Mouse (Mus musculus) embryonic facial prominence, embryonic 15.5 days (tissue): ENCODE measurements around the gene Wdfy3. TPM values are rescaled to one million over a fixed set of nuclear protein-coding genes. Genes with fewer than 3 reads are reported as not detected.

Experiments used
- ATAC-seq: fragments of 200-750 bp; cut with Nextera tagmentation; 2 replicates; pipeline ENCODE4 v1.8.0; 2017; ENCODE audit warnings: low read depth, moderate TSS enrichment; ENCODE audit not compliant: insufficient number of reproducible peaks, low FRiP score, low TSS enrichment
- H3K27ac ChIP-seq: fragments of 300-500 bp; sonication (generic); replicated peaks from 2 replicates; pipeline ENCODE4 v1.5.1; 2015; ENCODE audit warnings: mild to moderate bottlenecking, inconsistent platforms
- H3K27me3 ChIP-seq: fragments of 300-500 bp; sonication (generic); 2 replicates; pipeline ENCODE4 v1.6.1; 2015; ENCODE audit warnings: inconsistent platforms
- H3K36me3 ChIP-seq: fragments of 300-500 bp; sonication (generic); 2 replicates; pipeline ENCODE4 v1.6.1; 2015; ENCODE audit warnings: mild to moderate bottlenecking, inconsistent platforms
- H3K4me1 ChIP-seq: fragments of 300-500 bp; sonication (generic); 2 replicates; pipeline ENCODE4 v1.6.1; 2015; ENCODE audit warnings: inconsistent platforms
- H3K4me2 ChIP-seq: fragments of 300-500 bp; sonication (generic); replicated peaks from 2 replicates; pipeline ENCODE4 v1.6.1; 2015; ENCODE audit warnings: mild to moderate bottlenecking, inconsistent platforms
- H3K4me3 ChIP-seq: fragments of 300-500 bp; sonication (generic); replicated peaks from 2 replicates; pipeline ENCODE4 v1.5.1; 2015; ENCODE audit warnings: mild to moderate bottlenecking, inconsistent platforms
- H3K9ac ChIP-seq: fragments of 300-500 bp; sonication (generic); 2 replicates; pipeline ENCODE4 v1.6.1; 2015; ENCODE audit warnings: inconsistent platforms
- H3K9me3 ChIP-seq: fragments of 300-500 bp; sonication (generic); replicated peaks from 2 replicates; pipeline ENCODE4 v1.6.1; 2016; ENCODE audit warnings: inconsistent platforms
- WGBS: fragments of 180-500 bp; shearing (Covaris S2); methylation state at CpG from one replicate; pipeline ENCODE4 v1.1.7; 2015; 5-methylcytosine and 5-hydroxymethylcytosine counted together
- polyA plus RNA-seq: library from polyadenylated mRNA; unstranded; fragments of >200 nt; fragmentation: Nextera tagmentation; extraction: Ambion mirVana; gene quantifications from 2 replicates; pipeline ENCODE4 v1.2.1, GENCODE M21; 2015

The Wdfy3 gene
- polyA plus RNA-seq, 1 experiment from 2014 or later = 16.4 TPM

GRCm38 (mm10) chr5:101827477-101827876 is 242.2 kb downstream of the Wdfy3 start:
- Histone ChIP-seq H3K9me3 (no peaks in the 10 kb centered on the region), H3K4me2 (no peak overlapping the region), H3K4me3 (no peak overlapping the region), H3K9ac (no peak overlapping the region), H3K27me3 (no peaks in the 10 kb centered on the region), H3K27ac (no peak overlapping the region), H3K36me3 (peaks cover 8% of the 10 kb centered on the region; the same call in 1 of the 2 replicates), H3K4me1 (peaks cover 23% of the 10 kb centered on the region)
- ATAC-seq = no peak
- 33% methylated on average over 12 of the region's 12 CpGs for WGBS

GRCm38 (mm10) chr5:101826531-101826970 is 243.2 kb downstream of the Wdfy3 start:
- H3K4me2 ChIP-seq = peak overlapping the region; percentile 44
- H3K9ac ChIP-seq = no peak overlapping the region
- H3K36me3 ChIP-seq = peaks cover 7% of the 10 kb centered on the region; the same call in 1 of the 2 replicates
- 5% methylated on average over 15 of the region's 15 CpGs for WGBS
- H3K4me3 ChIP-seq = 0 out of 2 replicates have a peak overlapping the region, but pooled peaks have one; percentile 5
- no peak overlapping the region for H3K27ac ChIP-seq
- peaks cover 23% of the 10 kb centered on the region for H3K4me1 ChIP-seq
- H3K27me3 ChIP-seq = no peaks in the 10 kb centered on the region
- ATAC-seq = peak; percentile 61; the same call in 1 of the 2 replicates
- H3K9me3 ChIP-seq = no peaks in the 10 kb centered on the region

GRCm38 (mm10) chr5:101825111-101825911 is 244.4 kb downstream of the Wdfy3 start:
- Histone ChIP-seq H3K4me2 (no peak overlapping the region), H3K27ac (no peak overlapping the region), H3K4me3 (no peak overlapping the region), H3K36me3 (no peaks in the 10 kb centered on the region), H3K9me3 (no peaks in the 10 kb centered on the region), H3K9ac (no peak overlapping the region), H3K4me1 (peaks cover 23% of the 10 kb centered on the region), H3K27me3 (0 out of 2 replicates have a peak, but pooled peaks cover 4% of the 10 kb centered on the region)
- WGBS = 23% methylated on average over 13 of the region's 13 CpGs
- no peak for ATAC-seq

- no peak for ATAC-seq
- Histone ChIP-seq H3K4me2 (no peak overlapping the region), H3K4me3 (no peak overlapping the region), H3K4me1 (peaks cover 17% of the 10 kb centered on the region), H3K27me3 (0 out of 2 replicates have a peak, but pooled peaks cover 4% of the 10 kb centered on the region), H3K9ac (no peak overlapping the region), H3K9me3 (no peaks in the 10 kb centered on the region), H3K27ac (no peak overlapping the region), H3K36me3 (no peaks in the 10 kb centered on the region)
- 53% methylated on average over 6 of the region's 6 CpGs for WGBS
These were observed 247.4 kb downstream of the Wdfy3 start for GRCm38 (mm10) chr5:101822311-101822670.

- H3K9me3 ChIP-seq = no peaks in the 10 kb centered on the region
- H3K27me3 ChIP-seq = 0 out of 2 replicates have a peak, but pooled peaks cover 4% of the 10 kb centered on the region
- no peak overlapping the region for H3K27ac ChIP-seq
- H3K36me3 ChIP-seq = no peaks in the 10 kb centered on the region
- H3K4me2 ChIP-seq = no peak overlapping the region
- H3K4me1 ChIP-seq = peaks cover 12% of the 10 kb centered on the region
- 53% methylated on average over 17 of the region's 17 CpGs for WGBS
- no peak overlapping the region for H3K4me3 ChIP-seq
- ATAC-seq = no peak
- H3K9ac ChIP-seq = no peak overlapping the region
These were observed 248.0 kb downstream of the Wdfy3 start for GRCm38 (mm10) chr5:101821491-101822310.

- Histone ChIP-seq H3K27ac (no peak overlapping the region), H3K27me3 (0 out of 2 replicates have a peak, but pooled peaks cover 4% of the 10 kb centered on the region), H3K4me3 (no peak overlapping the region), H3K9me3 (no peaks in the 10 kb centered on the region), H3K4me1 (peaks cover 8% of the 10 kb centered on the region), H3K36me3 (no peaks in the 10 kb centered on the region), H3K4me2 (no peak overlapping the region), H3K9ac (no peak overlapping the region)
- no peak for ATAC-seq
- 64% methylated on average over 8 of the region's 8 CpGs for WGBS
These were observed 248.7 kb downstream of the Wdfy3 start for GRCm38 (mm10) chr5:101821052-101821451.

GRCm38 (mm10) chr5:101819844-101820243 is 249.9 kb downstream of the Wdfy3 start:
- H3K9ac ChIP-seq = no peak overlapping the region
- 14% methylated on average over 7 of the region's 7 CpGs for WGBS
- H3K4me1 ChIP-seq = no peaks in the 10 kb centered on the region
- no peak for ATAC-seq
- no peak overlapping the region for H3K4me2 ChIP-seq
- H3K27ac ChIP-seq = no peak overlapping the region
- H3K9me3 ChIP-seq = no peaks in the 10 kb centered on the region
- H3K27me3 ChIP-seq = 0 out of 2 replicates have a peak, but pooled peaks cover 4% of the 10 kb centered on the region
- no peak overlapping the region for H3K4me3 ChIP-seq
- H3K36me3 ChIP-seq = no peaks in the 10 kb centered on the region

- Histone ChIP-seq H3K9me3 (no peaks in the 10 kb centered on the region), H3K27ac (no peak overlapping the region), H3K27me3 (0 out of 2 replicates have a peak, but pooled peaks cover 4% of the 10 kb centered on the region), H3K4me1 (no peaks in the 10 kb centered on the region), H3K4me3 (no peak overlapping the region), H3K9ac (no peak overlapping the region), H3K4me2 (no peak overlapping the region), H3K36me3 (no peaks in the 10 kb centered on the region)
- no peak for ATAC-seq
- WGBS = 49% methylated on average over 10 of the region's 10 CpGs
These were observed 250.5 kb downstream of the Wdfy3 start for GRCm38 (mm10) chr5:101819216-101819615.

- Histone ChIP-seq H3K4me3 (no peak overlapping the region), H3K9ac (no peak overlapping the region), H3K4me1 (no peaks in the 10 kb centered on the region), H3K27ac (no peak overlapping the region), H3K4me2 (no peak overlapping the region), H3K36me3 (no peaks in the 10 kb centered on the region), H3K9me3 (no peaks in the 10 kb centered on the region), H3K27me3 (0 out of 2 replicates have a peak, but pooled peaks cover 4% of the 10 kb centered on the region)
- 46% methylated on average over 7 of the region's 7 CpGs for WGBS
- ATAC-seq = no peak
These were observed 252.9 kb downstream of the Wdfy3 start for GRCm38 (mm10) chr5:101816822-101817221.

- Histone ChIP-seq H3K4me3 (no peak overlapping the region), H3K4me2 (no peak overlapping the region), H3K9ac (no peak overlapping the region), H3K27ac (no peak overlapping the region), H3K36me3 (no peaks in the 10 kb centered on the region), H3K27me3 (no peaks in the 10 kb centered on the region), H3K4me1 (no peaks in the 10 kb centered on the region), H3K9me3 (no peaks in the 10 kb centered on the region)
- ATAC-seq = no peak
- 90% methylated on average over 6 of the region's 6 CpGs for WGBS
These were observed 258.2 kb downstream of the Wdfy3 start for GRCm38 (mm10) chr5:101811296-101812169.
